Mouse (Mus musculus): ENCODE results near the gene Map4k1. TPM values are rescaled to one million over a fixed set of nuclear protein-coding genes. Genes with fewer than 3 reads are reported as not detected.

Gene Map4k1
- polyA plus RNA-seq, 1 experiment from 2014 or later = 6.5 TPM

GRCm38 (mm10) chr7:28982274-28983013 lies 594 bp downstream of the Map4k1 start:
- 14% methylated on average over 19 of the region's 19 CpGs for WGBS

GRCm38 (mm10) chr7:28983141-28983564 lies 1.3 kb downstream of the Map4k1 start:
- H3K4me1 ChIP-seq (replicated peaks) = peaks cover 18% of the 10 kb centered on the region
- WGBS = 66% methylated on average over 11 of the region's 11 CpGs
- H3K9me3 ChIP-seq (replicated peaks) = no peaks in the 10 kb centered on the region
- peak overlapping the region; percentile 56 for H3K4me3 ChIP-seq
- no peak overlapping the region for H3K27ac ChIP-seq (ENCODE audit: poor library complexity, severe bottlenecking)
- H3K36me3 ChIP-seq = peaks cover 17% of the 10 kb centered on the region
- no peak for ATAC-seq (ENCODE audit: insufficient number of reproducible peaks, low FRiP score)
- peak overlapping the region; percentile 75; the same call in 1 of the 2 replicates for H3K9ac ChIP-seq
- H3K27me3 ChIP-seq (replicated peaks) = no peaks in the 10 kb centered on the region
- H3K4me2 ChIP-seq = peak overlapping the region; percentile 83

More at GRCm38 (mm10) chr7:28982274-28983013, 594 bp downstream of the Map4k1 start:
- peaks cover 24% of the 10 kb centered on the region for H3K36me3 ChIP-seq
- peak overlapping the region; percentile 67 for H3K27ac ChIP-seq (ENCODE audit: poor library complexity, severe bottlenecking)
- no peaks in the 10 kb centered on the region for H3K27me3 ChIP-seq (replicated peaks)
- H3K4me1 ChIP-seq (replicated peaks) = peaks cover 18% of the 10 kb centered on the region
- H3K4me2 ChIP-seq = peak overlapping the region; percentile 83
- no peaks in the 10 kb centered on the region for H3K9me3 ChIP-seq (replicated peaks)
- peak overlapping the region; percentile 56 for H3K4me3 ChIP-seq
- peak overlapping the region; percentile 75 for H3K9ac ChIP-seq
- ATAC-seq (ENCODE audit: insufficient number of reproducible peaks, low FRiP score) = peak; percentile 49

- 64% methylated on average over 4 of the region's 4 CpGs for WGBS
- peaks cover 10% of the 10 kb centered on the region for H3K36me3 ChIP-seq
- no peak overlapping the region for H3K27ac ChIP-seq (ENCODE audit: poor library complexity, severe bottlenecking)
- ATAC-seq (ENCODE audit: insufficient number of reproducible peaks, low FRiP score) = no peak
- no peaks in the 10 kb centered on the region for H3K27me3 ChIP-seq (replicated peaks)
- no peaks in the 10 kb centered on the region for H3K9me3 ChIP-seq (replicated peaks)
- no peak overlapping the region for H3K4me3 ChIP-seq
- H3K9ac ChIP-seq = no peak overlapping the region
- H3K4me1 ChIP-seq (replicated peaks) = peaks cover 18% of the 10 kb centered on the region
- no peak overlapping the region for H3K4me2 ChIP-seq
Observed at GRCm38 (mm10) chr7:28983849-28984248, 2.0 kb downstream of the Map4k1 start.

- Histone ChIP-seq H3K4me1 (replicated peaks) (peaks cover 18% of the 10 kb centered on the region), H3K27ac (ENCODE audit: poor library complexity, severe bottlenecking) (no peak overlapping the region), H3K27me3 (replicated peaks) (no peaks in the 10 kb centered on the region), H3K9me3 (replicated peaks) (no peaks in the 10 kb centered on the region), H3K36me3 (peaks cover 4% of the 10 kb centered on the region; the same call in 1 of the 2 replicates), H3K4me2 (no peak overlapping the region), H3K4me3 (no peak overlapping the region), H3K9ac (no peak overlapping the region)
- 91% methylated on average over 1 of the region's 1 CpGs for WGBS
- ATAC-seq (ENCODE audit: insufficient number of reproducible peaks, low FRiP score) = no peak
Observed at GRCm38 (mm10) chr7:28984452-28984851, 2.6 kb downstream of the Map4k1 start.

GRCm38 (mm10) chr7:28985207-28985606 lies 3.4 kb downstream of the Map4k1 start:
- Histone ChIP-seq H3K27ac (ENCODE audit: poor library complexity, severe bottlenecking) (no peak overlapping the region), H3K36me3 (0 out of 2 replicates have a peak, but pooled peaks cover 2% of the 10 kb centered on the region), H3K4me1 (replicated peaks) (peaks cover 18% of the 10 kb centered on the region), H3K4me2 (no peak overlapping the region), H3K9ac (no peak overlapping the region), H3K27me3 (replicated peaks) (no peaks in the 10 kb centered on the region), H3K9me3 (replicated peaks) (no peaks in the 10 kb centered on the region), H3K4me3 (no peak overlapping the region)
- no peak for ATAC-seq (ENCODE audit: insufficient number of reproducible peaks, low FRiP score)
- 59% methylated on average over 7 of the region's 7 CpGs for WGBS

GRCm38 (mm10) chr7:28990766-28991273 lies 9.0 kb downstream of the Map4k1 start:
- H3K9me3 ChIP-seq (replicated peaks) = no peaks in the 10 kb centered on the region
- no peak overlapping the region for H3K9ac ChIP-seq
- no peak overlapping the region for H3K27ac ChIP-seq (ENCODE audit: poor library complexity, severe bottlenecking)
- no peaks in the 10 kb centered on the region for H3K4me1 ChIP-seq (replicated peaks)
- no peaks in the 10 kb centered on the region for H3K36me3 ChIP-seq
- H3K27me3 ChIP-seq (replicated peaks) = no peaks in the 10 kb centered on the region
- H3K4me2 ChIP-seq = no peak overlapping the region
- WGBS = 43% methylated on average over 13 of the region's 14 CpGs
- no peak for ATAC-seq (ENCODE audit: insufficient number of reproducible peaks, low FRiP score)
- no peak overlapping the region for H3K4me3 ChIP-seq

- Histone ChIP-seq H3K27ac (ENCODE audit: poor library complexity, severe bottlenecking) (no peak overlapping the region), H3K36me3 (no peaks in the 10 kb centered on the region), H3K4me1 (replicated peaks) (no peaks in the 10 kb centered on the region), H3K9me3 (replicated peaks) (no peaks in the 10 kb centered on the region), H3K9ac (no peak overlapping the region), H3K4me2 (no peak overlapping the region), H3K27me3 (replicated peaks) (no peaks in the 10 kb centered on the region), H3K4me3 (no peak overlapping the region)
- 59% methylated on average over 5 of the region's 5 CpGs for WGBS
- ATAC-seq (ENCODE audit: insufficient number of reproducible peaks, low FRiP score) = no peak
Observed at GRCm38 (mm10) chr7:28991616-28992015, 9.8 kb downstream of the Map4k1 start.

- Histone ChIP-seq H3K4me1 (replicated peaks) (no peaks in the 10 kb centered on the region), H3K36me3 (no peaks in the 10 kb centered on the region), H3K4me2 (no peak overlapping the region), H3K4me3 (no peak overlapping the region), H3K27ac (ENCODE audit: poor library complexity, severe bottlenecking) (no peak overlapping the region), H3K27me3 (replicated peaks) (no peaks in the 10 kb centered on the region), H3K9ac (no peak overlapping the region), H3K9me3 (replicated peaks) (no peaks in the 10 kb centered on the region)
- no peak for ATAC-seq (ENCODE audit: insufficient number of reproducible peaks, low FRiP score)
- 76% methylated on average over 3 of the region's 3 CpGs for WGBS
Observed at GRCm38 (mm10) chr7:28992997-28993396, 11.1 kb downstream of the Map4k1 start.

- WGBS = 79% methylated on average over 3 of the region's 3 CpGs
- no peak overlapping the region for H3K4me2 ChIP-seq
- no peak for ATAC-seq (ENCODE audit: insufficient number of reproducible peaks, low FRiP score)
- no peak overlapping the region for H3K9ac ChIP-seq
- peaks cover 2% of the 10 kb centered on the region; the same call in 1 of the 2 replicates for H3K27me3 ChIP-seq (replicated peaks)
- no peaks in the 10 kb centered on the region for H3K9me3 ChIP-seq (replicated peaks)
- no peaks in the 10 kb centered on the region for H3K36me3 ChIP-seq
- no peaks in the 10 kb centered on the region for H3K4me1 ChIP-seq (replicated peaks)
- no peak overlapping the region for H3K27ac ChIP-seq (ENCODE audit: poor library complexity, severe bottlenecking)
- H3K4me3 ChIP-seq = no peak overlapping the region
Observed at GRCm38 (mm10) chr7:28993402-28993801, 11.6 kb downstream of the Map4k1 start.

GRCm38 (mm10) chr7:29000651-29001605 lies 19.1 kb downstream of the Map4k1 start:
- Histone ChIP-seq H3K36me3 (no peaks in the 10 kb centered on the region), H3K27me3 (replicated peaks) (peaks cover 22% of the 10 kb centered on the region), H3K9ac (peak overlapping the region; percentile 71), H3K9me3 (replicated peaks) (no peaks in the 10 kb centered on the region; the same call in 1 of the 2 replicates), H3K4me3 (peak overlapping the region; percentile 47), H3K27ac (ENCODE audit: poor library complexity, severe bottlenecking) (no peak overlapping the region), H3K4me1 (replicated peaks) (no peaks in the 10 kb centered on the region; the same call in 1 of the 2 replicates), H3K4me2 (peak overlapping the region; percentile 71)
- 6% methylated on average over 43 of the region's 43 CpGs for WGBS
- ATAC-seq (ENCODE audit: insufficient number of reproducible peaks, low FRiP score) = peak; percentile 69
